Mouse (Mus musculus): ENCODE measurements at regions not wholly inside any gene's neighbourhood (a gene's known extent, or its start where the extent isn't known, plus 50 kb on each side); places are given as distances from the start of the nearest gene placed in this dataset.

GRCm38 (mm10) chr10:11648151-11648550 lies 304.9 kb downstream of the Epm2a start:
- TF ChIP-seq TBP (conservative IDR thresholded peaks at IDR 0.05; ENCODE audit: low read depth, low read length) = no peak
- TF ChIP-seq CTCF (conservative IDR thresholded peaks at IDR 0.05 in 1 of 2, IDR thresholded peaks at IDR 0.05 in 1 of 2; ENCODE audit: low read depth in 2 of 2, low read length in 2 of 2) = no peak
- no peak for TF ChIP-seq MAFK (IDR thresholded peaks at IDR 0.05; ENCODE audit: insufficient replicate concordance, low read length)
- no peak for TF ChIP-seq ELF1 (IDR thresholded peaks at IDR 0.05; ENCODE audit: low read depth, low read length)
- TF ChIP-seq USF2 (conservative IDR thresholded peaks at IDR 0.05; ENCODE audit: low read depth, low read length) = no peak
- no peak for TF ChIP-seq MAX (IDR thresholded peaks at IDR 0.05; ENCODE audit: low read length)
- no peak for TF ChIP-seq E2F4 (IDR thresholded peaks at IDR 0.05; ENCODE audit: insufficient replicate concordance, low read depth, low read length)
- no peak for TF ChIP-seq KAT2A (IDR thresholded peaks at IDR 0.05; ENCODE audit: insufficient replicate concordance, low read length)
- no peak for TF ChIP-seq EP300 (IDR thresholded peaks at IDR 0.05; ENCODE audit: low read length)
- TF ChIP-seq RCOR1 (conservative IDR thresholded peaks at IDR 0.05; ENCODE audit: low read depth, low read length) = no peak
- TF ChIP-seq BHLHE40 (IDR thresholded peaks at IDR 0.05; ENCODE audit: low read depth, low read length) = no peak

Measured in CH12.LX (cell line).